In genomic region chr1:64709891-64710290, GRCm38 (mm10) we compare ENCODE assay signal across 9 mouse cellular contexts. TPM values are rescaled to one million over a fixed set of nuclear protein-coding genes. Genes with fewer than 3 reads are reported as not detected.
DNase-seq lines count a peak whose midpoint lies in the region; ATAC-seq and TF ChIP-seq lines count a peak whose summit lies in the region.
"Had no signal": no experiment of that assay in that cellular context is flagged by ENCODE, and none has a peak within 500 bp of the region (broad histone marks: within the 10 kb centered on the region; RNA-seq: fewer than 3 reads in every experiment).

No protein-coding gene starts in this region.

- no peaks in the 10 kb centered on the region for H3K9me3 ChIP-seq in hindbrain, embryonic 11.5 days (ENCODE audit: control insufficient read depth, low read length)
- no peaks in the 10 kb centered on the region for H3K9me3 ChIP-seq in hindbrain, embryonic 10.5 days
- no peaks in the 10 kb centered on the region for H3K9me3 ChIP-seq in E14TG2a.4 (ENCODE audit: low read length)
- H3K9me3 ChIP-seq in neural tube, embryonic 15.5 days (replicated peaks): no peaks in the 10 kb centered on the region
- H3K9me3 ChIP-seq: limb, embryonic 12.5 days had no signal

- H3K36me3 ChIP-seq in hindbrain, embryonic 11.5 days (ENCODE audit: control insufficient read depth, insufficient read depth, low read length): no peaks in the 10 kb centered on the region
- peaks cover 36% of the 10 kb centered on the region for H3K36me3 ChIP-seq in hindbrain, embryonic 10.5 days
- H3K36me3 ChIP-seq in E14TG2a.4 (ENCODE audit: insufficient read depth, low read length): peaks cover 29% of the 10 kb centered on the region
- peaks cover 12% of the 10 kb centered on the region for H3K36me3 ChIP-seq in neural tube, embryonic 15.5 days

- H3K27ac ChIP-seq in hindbrain, embryonic 11.5 days (ENCODE audit: low read depth, low read length): no peak overlapping the region
- no peak overlapping the region for H3K27ac ChIP-seq in hindbrain, embryonic 10.5 days
- H3K27ac ChIP-seq in neural tube, embryonic 15.5 days (replicated peaks): no peak overlapping the region
- H3K27ac ChIP-seq: limb, embryonic 12.5 days had no signal

- peak; percentile 46 for TF ChIP-seq CTCF in E14TG2a.4 (conservative IDR thresholded peaks at IDR 0.05; ENCODE audit: low read length)

- 24% methylated on average over 2 of the region's 2 CpGs for WGBS in hindbrain, embryonic 11.5 days
- 27% methylated on average over 2 of the region's 2 CpGs for WGBS in hindbrain, embryonic 10.5 days
- 17% methylated on average over 2 of the region's 2 CpGs for WGBS in neural tube, embryonic 15.5 days

- H3K4me1 ChIP-seq in hindbrain, embryonic 11.5 days (replicated peaks; ENCODE audit: control insufficient read depth, insufficient read depth, low read length): no peaks in the 10 kb centered on the region
- no peaks in the 10 kb centered on the region for H3K4me1 ChIP-seq in hindbrain, embryonic 10.5 days (replicated peaks)
- 0 out of 2 replicates have a peak, but pooled peaks cover 6% of the 10 kb centered on the region for H3K4me1 ChIP-seq in E14TG2a.4 (replicated peaks; ENCODE audit: low read depth, low read length)
- H3K4me1 ChIP-seq in neural tube, embryonic 15.5 days: no peaks in the 10 kb centered on the region
- H3K4me1 ChIP-seq: limb, embryonic 12.5 days had no signal

- H3K4me2 ChIP-seq in hindbrain, embryonic 11.5 days (replicated peaks; ENCODE audit: low read depth, low read length): no peak overlapping the region
- H3K4me2 ChIP-seq in neural tube, embryonic 15.5 days: no peak overlapping the region
- H3K4me2 ChIP-seq: limb, embryonic 12.5 days had no signal

- no peak overlapping the region for H3K9ac ChIP-seq in hindbrain, embryonic 11.5 days (ENCODE audit: low read depth, low read length)
- no peak overlapping the region for H3K9ac ChIP-seq in neural tube, embryonic 15.5 days (replicated peaks)
- H3K9ac ChIP-seq: limb, embryonic 12.5 days had no signal

- peak; percentile 27 for DNase-seq in hindbrain, embryonic 11.5 days (ENCODE audit: low spot score)
- no peak for DNase-seq in hindbrain, embryonic 10.5 days (ENCODE audit: low spot score)
- peak; percentile 73 for DNase-seq in 3T3-L1 (ENCODE audit: low read depth, low spot score)
- DNase-seq in induced T-regulatory cell, adult 2 months (ENCODE audit: low read depth): peak; percentile 62
- no peak for DNase-seq in cerebellum, postnatal 36 days
- DNase-seq in gastrocnemius, postnatal 25 days: no peak

- H3K4me3 ChIP-seq in hindbrain, embryonic 11.5 days (ENCODE audit: low read depth, low read length): no peak overlapping the region
- no peak overlapping the region for H3K4me3 ChIP-seq in hindbrain, embryonic 10.5 days
- no peak overlapping the region for H3K4me3 ChIP-seq in E14TG2a.4 (replicated peaks; ENCODE audit: low read length)
- H3K4me3 ChIP-seq in neural tube, embryonic 15.5 days (replicated peaks): no peak overlapping the region
- H3K4me3 ChIP-seq: limb, embryonic 12.5 days had no signal

- no peak for ATAC-seq in hindbrain, embryonic 11.5 days (ENCODE audit: low FRiP score)
- ATAC-seq in neural tube, embryonic 15.5 days (ENCODE audit: low FRiP score): no peak

- H3K27me3 ChIP-seq in hindbrain, embryonic 11.5 days (ENCODE audit: control insufficient read depth, insufficient read depth, low read length): no peaks in the 10 kb centered on the region
- H3K27me3 ChIP-seq in hindbrain, embryonic 10.5 days (ENCODE audit: insufficient read depth, poor library complexity, severe bottlenecking): no peaks in the 10 kb centered on the region
- no peaks in the 10 kb centered on the region for H3K27me3 ChIP-seq in E14TG2a.4 (ENCODE audit: insufficient read depth, low read length)
- H3K27me3 ChIP-seq in neural tube, embryonic 15.5 days (replicated peaks): no peaks in the 10 kb centered on the region
- H3K27me3 ChIP-seq: limb, embryonic 12.5 days had no signal

RNA-seq across cellular contexts. Expression of gene Ccnyl1, which starts 19.6 kb away (rescaled TPM):
- polyA plus RNA-seq in hindbrain, embryonic 11.5 days (2014; fragmentation: Nextera tagmentation; extraction: Ambion mirVana): 11.5 and 13.4 TPM in 2 replicates
- 6.6 and 7.9 TPM in 2 replicates for polyA plus RNA-seq in hindbrain, embryonic 10.5 days (2016; fragmentation: Nextera tagmentation; extraction: Ambion mirVana)
- polyA plus RNA-seq in neural tube, embryonic 15.5 days (2015; fragmentation: Nextera tagmentation; extraction: Ambion mirVana): 3.7 and 3.9 TPM in 2 replicates
- 10 to 100 TPM; 19.7 to 20.5 TPM for total RNA-seq in gastrocnemius, postnatal 25 days (2021)

RNA-seq across cellular contexts. Expression of gene Fzd5, which starts 27.7 kb away (rescaled TPM):
- 0.33 and 0.52 TPM in 2 replicates for polyA plus RNA-seq in hindbrain, embryonic 11.5 days (2014; fragmentation: Nextera tagmentation; extraction: Ambion mirVana)
- 0.37 and 0.62 TPM in 2 replicates for polyA plus RNA-seq in hindbrain, embryonic 10.5 days (2016; fragmentation: Nextera tagmentation; extraction: Ambion mirVana)
- 0.26 and 0.74 TPM in 2 replicates for polyA plus RNA-seq in neural tube, embryonic 15.5 days (2015; fragmentation: Nextera tagmentation; extraction: Ambion mirVana)
- 1 to 10 TPM; 1.5 to 2.0 TPM for total RNA-seq in gastrocnemius, postnatal 25 days (2021)

Comparison
In these comparisons a context has a peak if more than half of its experiments do, and no peak if none do; other contexts are left out.
1. DNase-seq: peak in hindbrain, embryonic 11.5 days (single experiment), 3T3-L1 (single experiment) and induced T-regulatory cell, adult 2 months (single experiment); none in hindbrain, embryonic 10.5 days (single experiment), cerebellum, postnatal 36 days (0 of 2) and gastrocnemius, postnatal 25 days (single experiment).